Mouse (Mus musculus) kidney, postnatal 25 days (tissue): Measurements from ENCODE around the gene Olfr599.
"Not testable (repeated sequence)": the region's sequence is repeated elsewhere in the genome, so short reads cannot be mapped to it uniquely, and the experiment has no call there.

ENCODE experiments used
- DNase-seq, 2 experiments: peaks; one replicate each; pipeline ENCODE4 v3.0.0; 2021; ENCODE audit warnings: mixed read lengths in 2 of 2

Gene Olfr599

GRCm38 (mm10) chr7:103335617-103336016, at the start of gene Olfr599:
Gene Olfr599 (plus strand): TSS chr7:103335917.
- no peak for DNase-seq

- DNase-seq = not testable (repeated sequence)
Observed at GRCm38 (mm10) chr7:103305348-103305747, 30.4 kb upstream of the Olfr599 start, which contains the start of gene Olfr596. Gene Olfr596 (plus strand): TSS chr7:103305648.

GRCm38 (mm10) chr7:103316015-103316414, 19.7 kb upstream of the Olfr599 start, which contains the start of gene Olfr597:
Gene Olfr597 (plus strand): TSS chr7:103316315.
- DNase-seq = not testable (repeated sequence)

GRCm38 (mm10) chr7:103323268-103323667, 12.4 kb upstream of the Olfr599 start, which contains the start of gene Olfr598:
Gene Olfr598 (plus strand): TSS chr7:103323568.
- no peak for DNase-seq

GRCm38 (mm10) chr7:103349569-103349968, 13.9 kb downstream of the Olfr599 start, which contains the start of gene Olfr600:
Gene Olfr600 (minus strand): TSS chr7:103349669.
- DNase-seq = no peak

- DNase-seq = no peak
Observed at GRCm38 (mm10) chr7:103362555-103362954, 26.8 kb downstream of the Olfr599 start, which contains the start of gene Olfr601. Gene Olfr601 (minus strand): TSS chr7:103362655.

GRCm38 (mm10) chr7:103386077-103386476, 50.4 kb downstream of the Olfr599 start, which contains the start of gene Olfr603:
Gene Olfr603 (minus strand): TSS chr7:103386177.
- DNase-seq = no peak
